Mouse (Mus musculus) limb, embryonic 11.5 days (tissue): ENCODE results near the gene Gm364. TPM values are rescaled to one million over a fixed set of nuclear protein-coding genes. Genes with fewer than 3 reads are reported as not detected.

Experiments
- ATAC-seq: fragments of 200-750 bp; cut with Nextera tagmentation; 2 replicates; pipeline ENCODE4 v1.8.0; 2017; ENCODE audit warnings: low read depth; ENCODE audit not compliant: insufficient number of reproducible peaks, low FRiP score, low TSS enrichment
- DNase-seq: peaks from one replicate; pipeline ENCODE4 v3.0.0-alpha.2; 2015; ENCODE audit warnings: low spot score
- H3K27ac ChIP-seq: fragments of 300-500 bp; sonication (generic); replicated peaks from 2 replicates; pipeline ENCODE4 v1.5.1; 2014; ENCODE audit warnings: low read depth, mild to moderate bottlenecking, low read length
- H3K27me3 ChIP-seq: fragments of 300-500 bp; sonication (generic); 2 replicates; pipeline ENCODE4 v1.6.1; 2014; ENCODE audit warnings: mild to moderate bottlenecking, low read length, mixed read lengths; ENCODE audit not compliant: control insufficient read depth, insufficient read depth
- H3K36me3 ChIP-seq: fragments of 300-500 bp; sonication (generic); 2 replicates; pipeline ENCODE4 v1.6.1; 2014; ENCODE audit warnings: mild to moderate bottlenecking, low read length, moderate library complexity, mixed read lengths; ENCODE audit not compliant: control insufficient read depth, insufficient read depth
- H3K4me1 ChIP-seq: fragments of 300-500 bp; sonication (generic); 2 replicates; pipeline ENCODE4 v1.6.1; 2014; ENCODE audit warnings: low read length, mixed read lengths; ENCODE audit not compliant: control insufficient read depth, insufficient read depth
- H3K4me2 ChIP-seq: fragments of 300-500 bp; sonication (generic); 2 replicates; pipeline ENCODE4 v1.6.1; 2014; ENCODE audit warnings: low read depth, mild to moderate bottlenecking, moderate library complexity; ENCODE audit not compliant: severe bottlenecking
- H3K4me3 ChIP-seq: fragments of 300-500 bp; sonication (generic); 2 replicates; pipeline ENCODE4 v1.5.1; 2014; ENCODE audit warnings: low read depth, low read length
- H3K9ac ChIP-seq: fragments of 300-500 bp; sonication (generic); 2 replicates; pipeline ENCODE4 v1.6.1; 2014; ENCODE audit warnings: mild to moderate bottlenecking, low read length
- H3K9me3 ChIP-seq: fragments of 300-500 bp; sonication (generic); 2 replicates; pipeline ENCODE4 v1.6.1; 2016; ENCODE audit warnings: low read length; ENCODE audit not compliant: control insufficient read depth
- WGBS: fragments of 180-500 bp; shearing (Covaris S2); extraction: QIAGEN DNeasy Blood & Tissue Kit; methylation state at CpG from one replicate; pipeline ENCODE4 v1.1.7; 2014; 5-methylcytosine and 5-hydroxymethylcytosine counted together
- polyA plus RNA-seq: library from polyadenylated mRNA; unstranded; fragments of >200 nt; fragmentation: Nextera tagmentation; extraction: Ambion mirVana; gene quantifications from 2 replicates; pipeline ENCODE4 v1.2.1, GENCODE M21; 2014

Gm364 gene
- not detected in 2 replicates for polyA plus RNA-seq

GRCm38 (mm10) chrX:57408769-57409168, at the start of gene Gm364:
Gm364 (plus strand) TSS chrX:57409154.
- no peak for DNase-seq
- H3K36me3 ChIP-seq, result no peaks in the 10 kb centered on the region
- no peak within 1 kb of the TSS for H3K27ac ChIP-seq
- WGBS, result 87% methylated on average over 12 of the region's 12 CpGs
- H3K4me2 ChIP-seq, result no peak within 1 kb of the TSS
- no peaks in the 10 kb centered on the region for H3K27me3 ChIP-seq
- no peak within 1 kb of the TSS for H3K4me3 ChIP-seq
- no peaks in the 10 kb centered on the region for H3K9me3 ChIP-seq
- H3K9ac ChIP-seq, result no peak within 1 kb of the TSS
- ATAC-seq, result no peak
- H3K4me1 ChIP-seq, result no peaks in the 10 kb centered on the region

- ATAC-seq, result no peak
- no peak overlapping the region for H3K4me2 ChIP-seq
- WGBS, result 71% methylated on average over 1 of the region's 1 CpGs
- no peak for DNase-seq
- no peaks in the 10 kb centered on the region for H3K36me3 ChIP-seq
- H3K27ac ChIP-seq, result no peak overlapping the region
- H3K4me1 ChIP-seq, result no peaks in the 10 kb centered on the region
- H3K27me3 ChIP-seq, result no peaks in the 10 kb centered on the region
- no peaks in the 10 kb centered on the region for H3K9me3 ChIP-seq
- H3K9ac ChIP-seq, result no peak overlapping the region
- no peak overlapping the region for H3K4me3 ChIP-seq
These were observed 49.6 kb upstream of the Gm364 start for GRCm38 (mm10) chrX:57359316-57359715.

DNA sequence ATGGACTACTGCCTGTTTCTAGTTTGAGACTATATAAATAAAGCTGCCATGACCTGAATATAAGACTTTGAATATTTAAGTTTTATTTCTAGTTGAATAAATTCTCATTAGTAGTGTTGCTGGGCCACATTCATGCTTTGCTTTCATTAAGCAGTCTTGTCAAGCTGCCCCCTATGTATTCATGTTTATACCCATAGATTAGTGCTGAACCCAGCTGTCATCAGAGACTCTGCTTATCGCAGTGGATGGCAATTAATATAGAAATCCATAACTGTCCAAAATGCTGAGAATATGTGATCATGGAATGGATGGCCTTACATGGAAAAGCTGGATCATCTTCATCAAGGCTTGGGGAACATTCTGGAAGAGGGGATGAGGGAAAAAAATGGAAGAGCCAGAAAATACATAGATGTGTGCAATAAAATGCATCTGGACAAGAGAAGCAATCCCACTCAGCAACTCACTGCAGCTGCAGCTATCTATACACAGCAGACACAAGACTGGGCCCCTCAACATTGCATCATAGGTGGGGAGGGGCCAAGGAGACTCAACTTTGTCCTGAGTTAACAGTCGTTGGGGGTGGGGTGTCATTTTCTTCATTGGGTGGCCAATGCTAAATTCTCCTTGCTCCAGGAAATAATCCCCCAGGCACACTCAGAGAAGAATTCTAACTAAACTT, 43.9 kb upstream of the Gm364 start:
- H3K36me3 ChIP-seq, result no peaks in the 10 kb centered on the region
- WGBS, result 71% methylated on average over 2 of the region's 2 CpGs
- no peaks in the 10 kb centered on the region for H3K4me1 ChIP-seq
- no peak overlapping the region for H3K27ac ChIP-seq
- no peaks in the 10 kb centered on the region for H3K27me3 ChIP-seq
- H3K4me2 ChIP-seq, result no peak overlapping the region
- no peaks in the 10 kb centered on the region for H3K9me3 ChIP-seq
- DNase-seq (no peak), ATAC-seq (no peak)
- no peak overlapping the region for H3K4me3 ChIP-seq
- H3K9ac ChIP-seq, result no peak overlapping the region

GRCm38 (mm10) chrX:57372965-57373364, 36.0 kb upstream of the Gm364 start:
- WGBS, result 90% methylated on average over 4 of the region's 4 CpGs
- H3K4me2 ChIP-seq, result no peak overlapping the region
- no peak overlapping the region for H3K4me3 ChIP-seq
- no peak overlapping the region for H3K27ac ChIP-seq
- no peak overlapping the region for H3K9ac ChIP-seq
- ATAC-seq (no peak), DNase-seq (no peak)
- no peaks in the 10 kb centered on the region for H3K9me3 ChIP-seq
- no peaks in the 10 kb centered on the region for H3K4me1 ChIP-seq
- no peaks in the 10 kb centered on the region for H3K27me3 ChIP-seq
- no peaks in the 10 kb centered on the region for H3K36me3 ChIP-seq

- DNase-seq (no peak), ATAC-seq (no peak)
- Histone ChIP-seq H3K4me3 (no peak overlapping the region), H3K36me3 (no peaks in the 10 kb centered on the region), H3K9me3 (no peaks in the 10 kb centered on the region), H3K9ac (no peak overlapping the region), H3K4me1 (no peaks in the 10 kb centered on the region), H3K27me3 (no peaks in the 10 kb centered on the region), H3K4me2 (no peak overlapping the region), H3K27ac (no peak overlapping the region)
- WGBS, result 93% methylated on average over 2 of the region's 2 CpGs
These were observed 35.4 kb upstream of the Gm364 start for GRCm38 (mm10) chrX:57373543-57373942.

DNA sequence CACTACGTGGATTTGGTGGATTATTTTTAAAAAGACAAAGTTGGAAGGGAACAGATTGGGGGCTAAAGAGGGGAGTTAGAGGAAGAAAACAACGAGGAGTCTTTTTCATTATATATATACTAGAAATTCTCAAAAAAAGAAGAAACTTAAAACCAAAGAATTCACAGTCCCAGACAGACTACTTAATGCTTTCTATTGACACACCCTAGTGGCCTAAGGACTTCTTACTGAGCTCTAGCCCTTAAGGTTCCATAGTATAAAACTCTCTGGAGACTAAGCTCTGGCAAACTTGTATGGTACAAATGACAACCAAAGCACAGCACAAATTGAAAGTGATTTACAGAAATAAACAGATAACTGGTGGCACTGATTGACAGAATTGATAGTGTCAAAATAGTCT, 34.9 kb upstream of the Gm364 start:
- no peak overlapping the region for H3K9ac ChIP-seq
- H3K9me3 ChIP-seq, result no peaks in the 10 kb centered on the region
- H3K27me3 ChIP-seq, result no peaks in the 10 kb centered on the region
- DNase-seq, result no peak
- no peak overlapping the region for H3K4me3 ChIP-seq
- no peak for ATAC-seq
- no peaks in the 10 kb centered on the region for H3K36me3 ChIP-seq
- H3K4me1 ChIP-seq, result no peaks in the 10 kb centered on the region
- H3K4me2 ChIP-seq, result no peak overlapping the region
- WGBS, result 85% methylated on average over 2 of the region's 2 CpGs
- no peak overlapping the region for H3K27ac ChIP-seq

DNA sequence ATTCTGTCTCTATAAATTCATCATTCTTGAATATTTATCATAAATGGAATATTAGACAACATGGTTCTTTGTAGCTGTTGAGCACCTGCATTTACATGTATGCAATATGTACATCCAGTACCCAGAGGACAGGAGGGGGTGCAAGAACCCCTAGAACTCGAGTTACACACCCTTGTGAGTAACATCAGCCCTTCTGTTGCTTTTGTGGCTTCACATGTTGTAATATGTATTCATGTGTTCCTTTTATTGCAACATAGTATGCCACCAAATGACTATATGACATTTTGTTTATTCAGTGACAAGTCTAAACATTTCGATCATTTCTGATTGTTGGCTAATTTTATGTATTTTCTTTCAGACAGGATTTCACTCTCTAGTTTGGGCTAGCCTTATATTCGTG, 31.9 kb upstream of the Gm364 start:
- no peaks in the 10 kb centered on the region for H3K4me1 ChIP-seq
- 76% methylated on average over 3 of the region's 3 CpGs for WGBS
- no peaks in the 10 kb centered on the region for H3K27me3 ChIP-seq
- H3K4me2 ChIP-seq, result no peak overlapping the region
- H3K9me3 ChIP-seq, result no peaks in the 10 kb centered on the region
- ATAC-seq, result no peak
- DNase-seq, result no peak
- no peak overlapping the region for H3K27ac ChIP-seq
- no peak overlapping the region for H3K9ac ChIP-seq
- no peaks in the 10 kb centered on the region for H3K36me3 ChIP-seq
- no peak overlapping the region for H3K4me3 ChIP-seq

- Histone ChIP-seq H3K4me3 (no peak overlapping the region), H3K4me1 (no peaks in the 10 kb centered on the region), H3K9ac (no peak overlapping the region), H3K27ac (no peak overlapping the region), H3K4me2 (no peak overlapping the region), H3K9me3 (no peaks in the 10 kb centered on the region), H3K27me3 (no peaks in the 10 kb centered on the region), H3K36me3 (no peaks in the 10 kb centered on the region)
- WGBS, result 89% methylated on average over 3 of the region's 3 CpGs
- no peak for DNase-seq
- ATAC-seq, result no peak
These were observed 30.4 kb upstream of the Gm364 start for GRCm38 (mm10) chrX:57378579-57378978.

- no peaks in the 10 kb centered on the region for H3K36me3 ChIP-seq
- no peak overlapping the region for H3K4me2 ChIP-seq
- no peak overlapping the region for H3K9ac ChIP-seq
- DNase-seq (no peak), ATAC-seq (no peak)
- H3K27ac ChIP-seq, result no peak overlapping the region
- no peaks in the 10 kb centered on the region for H3K27me3 ChIP-seq
- no peak overlapping the region for H3K4me3 ChIP-seq
- WGBS, result 74% methylated on average over 5 of the region's 5 CpGs
- H3K9me3 ChIP-seq, result no peaks in the 10 kb centered on the region
- no peaks in the 10 kb centered on the region for H3K4me1 ChIP-seq
These were observed 28.0 kb upstream of the Gm364 start for GRCm38 (mm10) chrX:57380915-57381314.
